Mouse (Mus musculus): ENCODE data around the gene Tbx1.

Gene Tbx1

DNA sequence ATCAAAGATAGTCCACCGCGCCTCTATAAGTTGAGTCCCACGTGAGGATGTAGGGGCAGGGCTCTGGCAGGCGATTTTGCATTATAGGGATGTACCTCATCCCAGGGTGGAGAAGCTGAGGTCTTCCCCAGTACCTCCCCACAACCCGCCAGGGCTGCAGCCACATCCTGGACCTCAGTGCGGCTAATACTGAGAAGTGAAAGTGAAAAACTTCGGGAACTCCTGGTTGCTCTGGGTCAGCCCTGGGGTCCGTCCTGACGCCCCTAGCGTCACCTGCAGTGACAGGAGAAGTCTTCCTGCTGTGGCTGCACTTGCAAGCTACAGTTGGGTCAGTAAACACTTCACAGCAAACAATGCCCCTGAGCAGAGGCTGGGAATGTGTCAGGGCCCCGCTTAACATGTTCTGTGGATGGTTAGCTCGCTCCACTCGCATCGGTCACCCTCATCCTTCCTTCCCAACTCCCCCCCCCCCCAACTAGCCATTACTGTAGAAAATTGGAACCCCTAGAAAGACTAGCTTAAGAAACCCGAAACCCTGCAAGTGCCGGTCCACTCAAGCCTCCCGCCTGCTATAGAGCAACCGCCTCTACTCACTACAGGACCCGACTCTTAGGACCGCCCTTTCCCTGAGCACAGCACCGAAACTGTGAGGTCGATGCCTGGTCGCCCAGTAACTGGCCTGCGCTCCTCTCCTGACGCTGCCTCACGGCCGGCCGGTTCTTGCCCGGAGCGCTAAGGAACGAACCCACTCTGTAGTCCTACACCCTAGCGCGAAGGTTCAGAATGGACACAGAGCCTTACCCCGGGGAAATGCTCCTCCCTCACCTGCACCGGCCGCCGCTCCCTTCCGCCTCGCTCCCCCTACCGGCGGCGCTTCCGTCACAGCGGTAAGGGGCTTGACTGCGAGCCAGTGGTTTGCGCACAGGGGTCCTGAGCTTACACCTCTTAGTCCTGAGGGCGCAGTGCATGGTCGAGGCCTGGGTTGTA is at the start of gene Tbx1:
Tbx1 (minus strand) TSS at position 868 of the 987 bp plus-strand sequence.
- DNase-seq (ENCODE audit: low spot score): no peak

DNA sequence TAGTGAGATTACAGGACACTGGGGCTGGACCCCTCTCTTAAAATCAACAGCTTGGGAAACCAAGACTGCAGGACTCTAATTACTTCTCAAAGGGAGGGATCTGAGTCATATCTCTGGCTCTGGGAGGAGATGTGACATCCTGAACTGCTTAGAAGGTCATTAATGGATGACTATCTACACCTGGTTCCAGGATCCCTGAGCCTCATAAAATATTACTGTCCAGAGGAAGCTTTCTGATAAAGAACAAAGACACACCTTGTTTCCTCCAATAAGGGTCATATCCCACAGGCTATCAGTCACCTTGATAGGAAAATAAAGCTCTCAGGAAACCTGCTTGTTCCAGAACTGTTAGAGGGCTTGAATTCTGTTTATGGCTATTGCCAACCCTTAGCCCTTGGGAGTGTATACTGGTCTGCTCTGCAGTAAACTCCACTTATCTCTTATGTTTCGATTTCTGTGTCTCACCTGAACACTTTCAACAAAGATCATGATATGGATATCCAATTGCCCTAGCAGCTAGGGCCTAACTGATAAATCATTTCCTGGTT is 49.0 kb upstream of the Tbx1 start:
- DNase-seq (ENCODE audit: low spot score): no peak

GRCm38 (mm10) chr16:18638396-18638795 is 47.9 kb upstream of the Tbx1 start:
- DNase-seq (ENCODE audit: low spot score): no peak

DNA sequence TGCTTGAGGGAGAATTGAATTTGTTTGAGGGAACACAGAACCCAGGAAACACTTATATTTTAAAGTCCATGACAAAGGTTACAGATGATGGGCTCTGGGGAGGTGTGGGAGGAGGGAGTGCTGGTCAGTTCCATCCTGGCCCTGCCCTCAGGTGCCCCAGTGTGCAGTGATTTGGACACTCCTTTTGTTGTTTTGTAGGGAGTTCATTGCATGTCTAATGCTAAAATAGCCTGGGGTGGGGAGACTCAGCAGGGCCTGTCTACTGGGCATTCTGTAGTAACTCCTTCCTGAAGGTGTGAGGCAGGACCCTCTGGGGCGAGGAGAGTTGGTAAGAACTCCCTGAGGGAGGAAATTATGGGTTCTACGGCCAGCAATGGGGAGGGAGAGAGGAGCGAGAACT is 46.3 kb upstream of the Tbx1 start:
- DNase-seq (ENCODE audit: low spot score): no peak

- DNase-seq (ENCODE audit: low spot score): no peak
Measured at GRCm38 (mm10) chr16:18636401-18636800, 45.9 kb upstream of the Tbx1 start.

GRCm38 (mm10) chr16:18633333-18633732 is 42.9 kb upstream of the Tbx1 start:
- DNase-seq (ENCODE audit: low spot score): no peak

DNA sequence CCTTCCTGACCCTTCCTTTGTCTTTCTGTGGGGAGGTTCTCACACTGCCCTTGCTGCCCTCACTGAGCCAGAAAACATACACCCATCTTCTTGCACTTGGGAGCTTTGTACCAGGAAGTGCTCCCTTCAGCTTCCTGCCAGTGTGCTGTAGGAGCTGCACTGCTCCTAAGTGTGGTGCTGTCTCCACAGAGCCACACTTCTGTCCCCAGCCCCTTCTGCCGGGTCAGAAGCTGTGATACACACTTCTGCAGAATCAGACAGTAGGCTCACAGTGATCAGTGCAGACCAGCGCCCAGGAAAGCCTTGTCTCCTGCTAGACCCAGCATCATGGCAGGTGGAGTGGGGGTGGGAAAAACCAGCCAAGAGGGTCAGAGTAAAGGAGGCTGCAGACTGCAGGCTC is 42.3 kb upstream of the Tbx1 start:
- no peak for DNase-seq (ENCODE audit: low spot score)

GRCm38 (mm10) chr16:18632059-18632458 is 41.6 kb upstream of the Tbx1 start:
- no peak for DNase-seq (ENCODE audit: low spot score)

- DNase-seq (ENCODE audit: low spot score): no peak
Measured at GRCm38 (mm10) chr16:18631141-18631540, 40.7 kb upstream of the Tbx1 start.

DNA sequence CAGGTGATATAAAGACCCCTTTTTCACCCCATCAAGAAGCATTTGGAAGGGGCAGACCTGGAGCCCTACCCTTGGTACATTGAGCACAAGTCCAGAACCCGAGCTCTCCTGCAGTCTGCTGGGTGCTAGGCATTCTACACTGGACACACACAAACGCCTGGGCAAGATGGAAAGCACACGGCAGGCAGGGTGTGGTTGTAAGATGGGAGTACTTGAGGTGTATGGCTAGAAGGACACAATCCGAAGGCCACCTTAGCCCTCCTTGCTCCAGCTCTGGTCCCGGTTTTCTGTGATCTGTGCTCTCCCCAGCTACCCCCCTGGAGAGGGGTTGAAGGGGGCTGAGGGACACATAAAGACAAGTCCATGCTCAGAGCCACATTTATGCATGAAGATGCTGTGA is 39.8 kb upstream of the Tbx1 start:
- DNase-seq (ENCODE audit: low spot score): no peak

DNA sequence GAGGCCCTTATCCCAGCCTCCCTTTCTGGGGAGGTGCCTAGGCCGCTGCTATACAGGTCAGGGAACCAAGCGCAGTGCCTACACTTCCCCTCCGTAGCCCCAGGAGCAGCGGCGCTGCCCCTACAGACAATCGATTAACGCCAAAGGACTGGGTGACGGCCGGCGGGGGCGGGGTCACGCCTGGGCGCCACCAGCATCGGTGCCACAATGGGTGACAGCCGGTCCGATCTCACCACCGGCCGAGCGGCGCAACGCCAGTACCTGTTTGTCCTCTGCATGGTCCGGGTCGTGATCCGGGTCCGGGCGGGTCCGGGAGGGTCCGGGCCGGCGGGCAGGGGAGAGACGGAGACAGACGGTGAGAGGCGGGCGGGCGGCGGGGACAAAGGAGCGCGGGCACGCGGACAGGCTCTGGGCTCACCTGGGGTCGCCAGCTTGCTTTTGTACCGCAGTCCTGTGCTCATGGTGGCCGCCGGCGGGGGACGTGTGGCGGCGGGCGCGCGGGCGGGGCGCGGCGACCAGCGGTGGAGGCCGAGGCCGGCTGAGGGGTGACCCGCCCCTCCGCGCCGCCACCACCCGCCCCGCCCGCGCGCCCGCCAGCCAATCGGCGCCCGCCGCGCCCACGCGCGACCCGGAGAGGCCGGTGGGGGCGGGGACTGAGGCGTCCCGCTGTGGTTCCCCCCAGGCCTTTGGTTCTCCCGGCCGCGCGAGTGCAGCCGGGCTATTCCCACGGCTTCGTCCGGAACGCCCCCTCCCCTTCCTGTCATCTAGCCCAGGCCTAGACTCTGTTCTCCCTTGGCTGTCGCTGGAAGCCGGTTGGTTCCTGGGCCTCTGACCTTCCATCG is 39.1 kb upstream of the Tbx1 start, which contains the start of gene Sept5:
Sept5 (minus strand) TSS at position 565 of the 842 bp plus-strand sequence.
- no peak for DNase-seq (ENCODE audit: low spot score)

DNA sequence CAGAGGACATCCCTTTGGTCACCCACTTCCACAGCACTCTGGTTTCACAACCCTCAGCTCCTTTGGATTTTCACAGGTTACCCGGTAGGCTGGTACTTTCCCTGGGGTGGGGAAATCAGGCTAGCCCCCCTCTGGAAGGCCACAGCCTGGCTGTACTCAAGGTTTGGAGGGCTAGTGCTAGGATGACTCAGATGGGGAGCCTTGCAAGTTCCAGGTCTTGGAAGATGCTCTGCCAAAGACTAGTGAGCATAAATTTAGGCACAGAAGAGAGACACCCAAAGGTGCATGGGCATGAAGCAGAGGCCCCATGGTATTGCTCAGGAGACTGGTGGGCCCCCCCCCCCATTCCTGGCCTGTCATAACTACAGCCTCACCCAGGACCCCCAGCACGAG is 38.5 kb upstream of the Tbx1 start:
- no peak for DNase-seq (ENCODE audit: low spot score)

DNA sequence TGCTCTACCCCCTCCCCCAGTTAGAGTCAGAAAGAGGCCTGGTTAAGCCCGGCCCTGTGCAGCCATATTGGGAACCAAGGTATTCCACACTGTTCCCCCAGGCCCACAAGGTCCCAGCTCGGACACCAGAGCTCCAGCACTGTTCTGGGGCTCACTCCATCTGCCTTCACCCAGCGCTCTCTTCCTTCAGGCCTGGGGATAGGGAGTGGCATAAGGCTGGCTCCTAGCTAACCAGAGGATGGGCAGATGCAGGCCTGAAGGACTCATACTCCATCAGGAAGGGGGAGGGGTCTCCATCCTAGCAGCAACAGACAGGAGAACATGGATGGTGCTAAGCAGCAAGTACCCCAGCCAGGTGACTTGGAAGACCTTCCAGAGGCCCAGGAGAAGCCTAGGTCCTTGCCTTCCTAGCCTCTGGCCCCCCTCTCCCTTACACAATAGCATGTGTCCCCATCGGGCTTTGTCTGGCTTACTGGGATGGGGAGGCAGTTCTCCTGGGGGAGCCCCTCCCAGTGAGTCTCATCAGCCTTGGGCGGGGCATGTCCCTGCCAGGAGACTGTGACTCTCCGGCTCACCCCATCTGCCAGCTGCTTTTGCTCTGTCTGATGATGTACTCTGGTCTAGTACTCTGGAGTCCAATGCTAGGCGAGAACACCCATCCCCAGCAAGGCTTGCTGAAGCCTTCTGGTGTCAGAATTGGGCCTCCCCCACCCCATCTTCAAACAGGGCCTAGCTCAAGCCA is 37.9 kb upstream of the Tbx1 start:
- DNase-seq (ENCODE audit: low spot score): no peak

DNA sequence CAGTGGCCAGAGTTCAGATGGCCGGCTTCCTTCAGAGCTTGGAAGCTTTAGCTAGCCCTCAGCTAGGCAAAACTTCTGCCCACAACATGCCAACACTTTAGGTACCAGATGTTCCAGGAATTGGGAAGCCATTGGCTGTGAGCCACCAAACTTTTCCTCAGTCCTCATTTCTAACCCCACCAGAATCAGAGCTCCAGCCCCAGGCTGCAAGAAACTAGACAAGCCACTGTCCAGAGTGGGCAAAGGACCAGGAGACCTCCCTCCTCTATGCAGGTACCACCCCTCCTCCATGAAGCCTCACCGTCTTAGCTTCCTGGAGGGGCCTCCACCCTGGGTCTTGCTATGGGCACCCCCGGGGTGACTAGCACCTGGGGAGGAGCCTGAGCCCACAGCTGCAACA is 36.7 kb upstream of the Tbx1 start:
- DNase-seq (ENCODE audit: low spot score): no peak

DNA sequence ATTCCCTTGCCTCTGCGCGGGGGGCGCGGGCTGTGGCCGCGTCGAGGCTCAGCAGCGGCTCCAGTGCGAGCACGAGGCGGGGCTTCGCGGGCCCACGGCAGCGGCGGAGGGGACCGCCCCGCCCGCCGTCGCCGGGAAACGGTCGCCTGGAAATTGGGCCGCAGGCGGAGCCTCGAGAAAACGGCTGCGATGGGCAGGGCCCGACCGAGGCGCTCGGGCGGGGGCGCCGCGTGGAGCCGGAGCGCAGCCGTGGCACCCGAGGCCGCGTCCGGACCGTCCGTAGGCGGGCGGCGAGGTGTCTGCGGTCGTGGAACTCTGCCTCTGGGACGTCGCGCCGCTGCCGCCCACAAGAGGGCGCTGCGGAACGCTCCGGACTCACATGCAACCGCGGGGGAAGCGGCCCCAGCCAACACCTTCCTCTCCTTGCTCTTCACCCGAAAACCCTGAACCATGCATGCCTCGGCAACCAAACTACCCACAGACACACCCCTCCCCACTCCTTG is 36.0 kb upstream of the Tbx1 start, which contains the start of gene Gm49601:
Gm49601 (minus strand) TSS at position 52 of the 503 bp plus-strand sequence.
- peak; percentile 83 for DNase-seq (ENCODE audit: low spot score)

DNA sequence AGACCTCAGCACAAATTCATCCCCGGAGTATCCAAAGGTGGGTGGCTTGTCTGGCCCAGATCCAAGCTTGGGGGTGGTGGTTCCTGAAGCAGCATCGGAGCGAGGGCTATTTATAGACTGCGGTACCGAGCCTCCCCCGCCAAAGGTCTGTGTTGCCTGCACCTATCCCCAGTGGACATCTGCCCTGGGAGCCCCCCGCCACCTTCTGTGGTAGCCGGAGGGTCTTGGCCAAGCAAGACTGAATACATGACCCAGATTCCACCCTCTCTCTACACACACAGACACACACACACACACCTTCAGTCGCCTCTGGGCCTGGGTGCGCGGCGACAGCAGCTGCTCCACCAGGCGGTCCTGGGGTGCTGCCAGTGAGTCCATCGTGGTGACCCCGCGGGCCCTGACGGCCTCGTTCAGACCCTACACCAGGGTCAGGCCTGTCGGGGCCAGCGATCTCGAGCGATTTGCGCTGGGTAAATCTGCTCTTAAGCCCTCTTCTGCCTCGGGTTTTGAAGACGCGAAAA is 35.4 kb upstream of the Tbx1 start:
- no peak for DNase-seq (ENCODE audit: low spot score)

DNA sequence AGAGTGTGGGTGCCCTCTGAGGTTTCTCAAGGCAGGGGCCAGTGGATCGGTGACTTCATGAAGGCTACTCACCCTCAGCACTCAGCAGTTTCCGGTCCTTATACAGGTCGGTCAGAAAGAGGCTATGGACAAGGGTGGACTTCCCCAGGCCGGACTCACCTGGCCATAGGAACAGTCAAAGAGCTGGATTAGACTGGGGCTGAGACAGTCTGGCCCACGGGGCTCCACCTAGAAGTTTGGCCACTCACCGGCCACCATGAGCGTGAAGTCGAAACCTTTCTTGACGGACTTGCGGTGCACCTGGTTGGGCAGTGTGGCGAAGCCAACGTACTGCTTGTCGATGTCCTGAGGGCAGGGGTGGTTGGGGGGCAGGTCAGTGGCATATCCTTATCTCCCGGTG is 34.6 kb upstream of the Tbx1 start:
- no peak for DNase-seq (ENCODE audit: low spot score)

DNA sequence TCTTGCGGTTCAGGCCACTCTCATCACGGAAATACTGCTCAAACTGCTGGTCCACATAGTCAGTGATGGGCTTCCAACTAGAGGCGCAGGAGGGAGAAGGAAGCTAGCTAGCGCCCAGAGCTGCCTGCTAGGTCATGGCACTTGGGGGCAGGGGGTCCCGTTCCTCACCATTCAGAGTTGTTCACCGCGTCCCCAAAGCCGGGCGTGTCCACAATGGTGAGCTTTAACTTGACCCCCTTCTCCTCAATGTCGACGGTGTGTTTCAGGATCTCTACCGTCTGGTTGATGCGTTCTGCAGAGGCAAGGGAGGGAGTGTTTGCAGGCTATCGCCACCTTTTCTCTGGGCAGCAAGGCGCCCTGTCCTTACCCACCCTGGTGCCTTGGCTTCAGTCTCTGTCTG is 34.2 kb upstream of the Tbx1 start:
- no peak for DNase-seq (ENCODE audit: low spot score)

GRCm38 (mm10) chr16:18623751-18624540 is 33.5 kb upstream of the Tbx1 start:
- DNase-seq (ENCODE audit: low spot score): no peak

Data from left cerebral cortex, adult 11 months (tissue).